Mouse (Mus musculus) midbrain, embryonic 11.5 days (tissue): Measurements from ENCODE around the gene Dclk1. TPM values are rescaled to one million over a fixed set of nuclear protein-coding genes. Genes with fewer than 3 reads are reported as not detected.
A peak's percentile ranks its signal among the peaks of the same experiment; 100 is the strongest.

Experiments used
- ATAC-seq: fragments of 200-750 bp; cut with Nextera tagmentation; 2 replicates; pipeline ENCODE4 v1.8.0; 2017; ENCODE audit warnings: moderate TSS enrichment, moderate library complexity; ENCODE audit not compliant: low FRiP score
- DNase-seq: peaks from one replicate; pipeline ENCODE4 v3.0.0; 2015; ENCODE audit warnings: low spot score; ENCODE audit errors: missing footprints
- H3K27ac ChIP-seq: fragments of 300-500 bp; sonication (generic); 2 replicates; pipeline ENCODE4 v1.5.1; 2014; ENCODE audit warnings: low read depth, low read length
- H3K27me3 ChIP-seq: fragments of 300-500 bp; sonication (generic); 2 replicates; pipeline ENCODE4 v1.6.1; 2014; ENCODE audit warnings: mild to moderate bottlenecking, low read length, moderate library complexity, mixed read lengths; ENCODE audit not compliant: control insufficient read depth, insufficient read depth
- H3K36me3 ChIP-seq: fragments of 300-500 bp; sonication (generic); 2 replicates; pipeline ENCODE4 v1.6.1; 2014; ENCODE audit warnings: mild to moderate bottlenecking, low read length, moderate library complexity, mixed read lengths; ENCODE audit not compliant: control insufficient read depth, insufficient read depth
- H3K4me1 ChIP-seq: fragments of 300-500 bp; sonication (generic); 2 replicates; pipeline ENCODE4 v1.6.1; 2014; ENCODE audit warnings: low read length; ENCODE audit not compliant: control insufficient read depth, insufficient read depth
- H3K4me2 ChIP-seq: fragments of 300-500 bp; sonication (generic); 2 replicates; pipeline ENCODE4 v1.6.1; 2014; ENCODE audit warnings: mild to moderate bottlenecking, moderate library complexity
- H3K4me3 ChIP-seq: fragments of 300-500 bp; sonication (generic); 2 replicates; pipeline ENCODE4 v1.5.1; 2014; ENCODE audit warnings: low read depth, low read length
- H3K9ac ChIP-seq: fragments of 300-500 bp; sonication (generic); 2 replicates; pipeline ENCODE4 v1.6.1; 2014; ENCODE audit warnings: low read length
- H3K9me3 ChIP-seq: fragments of 300-500 bp; sonication (generic); 2 replicates; pipeline ENCODE4 v1.6.1; 2016; ENCODE audit warnings: low read length; ENCODE audit not compliant: control insufficient read depth
- WGBS: fragments of 180-500 bp; shearing (Covaris S2); extraction: QIAGEN DNeasy Blood & Tissue Kit; methylation state at CpG from one replicate; pipeline ENCODE4 v1.1.7; 2014; 5-methylcytosine and 5-hydroxymethylcytosine counted together
- polyA plus RNA-seq: library from polyadenylated mRNA; unstranded; fragments of >200 nt; fragmentation: Nextera tagmentation; extraction: Ambion mirVana; gene quantifications from 2 replicates; pipeline ENCODE4 v1.2.1, GENCODE M21; 2014

The Dclk1 gene
- polyA plus RNA-seq, 1 experiment from 2014 or later = 63.2 TPM

- Histone ChIP-seq H3K4me1 (no peaks in the 10 kb centered on the region), H3K4me3 (no peak overlapping the region), H3K9me3 (no peaks in the 10 kb centered on the region), H3K9ac (no peak overlapping the region), H3K36me3 (no peaks in the 10 kb centered on the region), H3K27ac (no peak overlapping the region), H3K4me2 (no peak overlapping the region), H3K27me3 (no peaks in the 10 kb centered on the region)
- ATAC-seq (no peak), DNase-seq (no peak)
- 89% methylated on average over 6 of the region's 6 CpGs for WGBS
Measured at GRCm38 (mm10) chr3:55272536-55272935, 30.4 kb downstream of the Dclk1 start.

GRCm38 (mm10) chr3:55276446-55276845, 34.3 kb downstream of the Dclk1 start:
- DNase-seq (no peak), ATAC-seq (no peak)
- Histone ChIP-seq H3K9ac (no peak overlapping the region), H3K4me2 (no peak overlapping the region), H3K4me1 (no peaks in the 10 kb centered on the region), H3K27me3 (no peaks in the 10 kb centered on the region), H3K9me3 (no peaks in the 10 kb centered on the region), H3K27ac (no peak overlapping the region), H3K4me3 (no peak overlapping the region), H3K36me3 (no peaks in the 10 kb centered on the region)
- 91% methylated on average over 3 of the region's 3 CpGs for WGBS

- H3K36me3 ChIP-seq = no peaks in the 10 kb centered on the region
- no peak overlapping the region for H3K4me3 ChIP-seq
- H3K4me2 ChIP-seq = no peak overlapping the region
- no peak for ATAC-seq
- no peaks in the 10 kb centered on the region for H3K27me3 ChIP-seq
- no peak overlapping the region for H3K9ac ChIP-seq
- WGBS = 91% methylated on average over 1 of the region's 1 CpGs
- no peak for DNase-seq
- no peak overlapping the region for H3K27ac ChIP-seq
- no peaks in the 10 kb centered on the region for H3K4me1 ChIP-seq
- no peaks in the 10 kb centered on the region for H3K9me3 ChIP-seq
Measured at GRCm38 (mm10) chr3:55276851-55277250, 34.7 kb downstream of the Dclk1 start.

GRCm38 (mm10) chr3:55277829-55278228, 35.7 kb downstream of the Dclk1 start:
- no peak overlapping the region for H3K27ac ChIP-seq
- H3K27me3 ChIP-seq = no peaks in the 10 kb centered on the region
- H3K9ac ChIP-seq = no peak overlapping the region
- 70% methylated on average over 1 of the region's 1 CpGs for WGBS
- no peak overlapping the region for H3K4me3 ChIP-seq
- H3K9me3 ChIP-seq = no peaks in the 10 kb centered on the region
- no peak overlapping the region for H3K4me2 ChIP-seq
- H3K36me3 ChIP-seq = no peaks in the 10 kb centered on the region
- ATAC-seq = no peak
- DNase-seq = no peak
- no peaks in the 10 kb centered on the region for H3K4me1 ChIP-seq

- no peaks in the 10 kb centered on the region for H3K27me3 ChIP-seq
- H3K4me2 ChIP-seq = no peak overlapping the region
- H3K4me1 ChIP-seq = peaks cover 6% of the 10 kb centered on the region; the same call in 1 of the 2 replicates
- 78% methylated on average over 4 of the region's 4 CpGs for WGBS
- H3K9me3 ChIP-seq = no peaks in the 10 kb centered on the region
- H3K4me3 ChIP-seq = no peak overlapping the region
- no peak overlapping the region for H3K9ac ChIP-seq
- H3K36me3 ChIP-seq = no peaks in the 10 kb centered on the region
- no peak overlapping the region for H3K27ac ChIP-seq
- DNase-seq (no peak), ATAC-seq (no peak)
Measured at GRCm38 (mm10) chr3:55279923-55280322, 37.8 kb downstream of the Dclk1 start.

- H3K27me3 ChIP-seq = no peaks in the 10 kb centered on the region
- DNase-seq = no peak
- no peak overlapping the region for H3K4me2 ChIP-seq
- ATAC-seq = no peak
- H3K9me3 ChIP-seq = no peaks in the 10 kb centered on the region
- H3K27ac ChIP-seq = no peak overlapping the region
- no peak overlapping the region for H3K9ac ChIP-seq
- H3K36me3 ChIP-seq = no peaks in the 10 kb centered on the region
- peaks cover 6% of the 10 kb centered on the region; the same call in 1 of the 2 replicates for H3K4me1 ChIP-seq
- H3K4me3 ChIP-seq = no peak overlapping the region
Measured at GRCm38 (mm10) chr3:55280471-55280870, 38.3 kb downstream of the Dclk1 start.

- Histone ChIP-seq H3K9me3 (no peaks in the 10 kb centered on the region), H3K27me3 (no peaks in the 10 kb centered on the region), H3K36me3 (no peaks in the 10 kb centered on the region), H3K27ac (no peak overlapping the region), H3K4me3 (no peak overlapping the region), H3K4me2 (no peak overlapping the region), H3K9ac (no peak overlapping the region), H3K4me1 (peaks cover 6% of the 10 kb centered on the region; the same call in 1 of the 2 replicates)
- no peak for DNase-seq
- peak; percentile 59 for ATAC-seq
- 40% methylated on average over 3 of the region's 3 CpGs for WGBS
Measured at GRCm38 (mm10) chr3:55284215-55284614, 42.1 kb downstream of the Dclk1 start.

- Histone ChIP-seq H3K4me1 (peaks cover 6% of the 10 kb centered on the region; the same call in 1 of the 2 replicates), H3K27me3 (no peaks in the 10 kb centered on the region), H3K4me3 (no peak overlapping the region), H3K27ac (no peak overlapping the region), H3K9me3 (no peaks in the 10 kb centered on the region), H3K4me2 (no peak overlapping the region), H3K9ac (no peak overlapping the region), H3K36me3 (no peaks in the 10 kb centered on the region)
- 40% methylated on average over 4 of the region's 4 CpGs for WGBS
- DNase-seq = no peak
- ATAC-seq = no peak
Measured at GRCm38 (mm10) chr3:55288726-55289125, 46.6 kb downstream of the Dclk1 start.

- Histone ChIP-seq H3K4me1 (0 out of 2 replicates have a peak, but pooled peaks cover 2% of the 10 kb centered on the region), H3K27ac (no peak overlapping the region), H3K4me3 (no peak overlapping the region), H3K27me3 (no peaks in the 10 kb centered on the region), H3K9ac (no peak overlapping the region), H3K36me3 (no peaks in the 10 kb centered on the region), H3K4me2 (no peak overlapping the region), H3K9me3 (no peaks in the 10 kb centered on the region)
- DNase-seq (no peak), ATAC-seq (no peak)
- WGBS = 81% methylated on average over 4 of the region's 4 CpGs
Measured at GRCm38 (mm10) chr3:55291964-55292363, 49.8 kb downstream of the Dclk1 start.
